Mouse (Mus musculus): Measurements from ENCODE around the gene C1galt1c1.

DNA sequence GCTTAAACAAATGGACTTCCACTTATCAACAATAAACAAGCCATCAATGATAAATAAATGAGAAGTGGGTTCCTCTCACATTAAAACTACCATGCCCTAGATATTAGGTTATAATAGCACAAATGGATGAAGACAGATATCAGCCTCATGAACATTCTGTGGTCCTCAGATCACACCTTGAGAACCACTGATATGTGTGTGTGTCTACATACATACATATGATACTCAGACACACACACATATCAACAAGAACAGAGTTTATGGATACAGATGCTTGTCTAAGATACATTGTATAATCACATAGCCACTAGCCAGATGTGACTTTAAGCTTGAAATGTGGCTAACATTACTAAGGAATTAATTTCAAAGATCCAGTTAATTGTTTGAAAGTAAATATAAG lies 51.6 kb downstream of the C1galt1c1 start:
- TF ChIP-seq CTCF (IDR thresholded peaks at IDR 0.05; ENCODE audit: extremely low read depth, insufficient read length, insufficient replicate concordance, low read depth, low read length) = no peak
- no peak for TF ChIP-seq POLR2A (IDR thresholded peaks at IDR 0.05; ENCODE audit: low read depth, low read length)
